Mouse (Mus musculus): ENCODE measurements around the gene Panx2. TPM values are rescaled to one million over a fixed set of nuclear protein-coding genes. Genes with fewer than 3 reads are reported as not detected.

The Panx2 gene
- total RNA-seq (2012; rRNA removed), result not detected in 2 replicates
- not detected for polyA plus RNA-seq (2012; ENCODE audit: insufficient read depth in 1 of 2, insufficient read length in 2 of 2, low read depth in 1 of 2, low replicate concordance in 2 of 2, missing spikeins in 1 of 2)

- H3K27me3 ChIP-seq (ENCODE audit: control insufficient read depth in 1 of 2, insufficient read depth in 2 of 2, low read length in 2 of 2), result peaks cover 2 to 7% of the 10 kb centered on the region in 2 experiments; a peak in 3 of 4 replicates
- H3K36me3 ChIP-seq (ENCODE audit: control insufficient read depth in 1 of 2, insufficient read depth in 2 of 2, low read length in 2 of 2), result no peaks in the 10 kb centered on the region
- H3K4me3 ChIP-seq (ENCODE audit: control insufficient read depth in 1 of 2, insufficient read depth in 1 of 2, low read depth in 2 of 2, low read length in 2 of 2), result no peak within 1 kb of the TSS
- no peak for DNase-seq (ENCODE audit: low read depth, low spot score)
- no peaks in the 10 kb centered on the region for H3K4me1 ChIP-seq (ENCODE audit: control insufficient read depth in 1 of 2, insufficient read depth in 2 of 2, low read length in 2 of 2)
- no peaks in the 10 kb centered on the region for H3K79me2 ChIP-seq (ENCODE audit: control insufficient read depth, insufficient read depth, low read length, poor library complexity)
- TF ChIP-seq POLR2AphosphoS5 (IDR thresholded peaks at IDR 0.05; ENCODE audit: borderline replicate concordance, low read depth, low read length) (no peak), CTCF (IDR thresholded peaks at IDR 0.05 in 2 of 3, conservative IDR thresholded peaks at IDR 0.05 in 1 of 3; ENCODE audit: control insufficient read depth in 1 of 3, insufficient read depth in 1 of 3, low read depth in 2 of 3, low read length in 3 of 3, poor library complexity in 1 of 3, severe bottlenecking in 1 of 3) (no peak), KAT2A (conservative IDR thresholded peaks at IDR 0.05; ENCODE audit: low read depth, low read length) (no peak), HCFC1 (IDR thresholded peaks at IDR 0.05; ENCODE audit: low read depth, low read length) (no peak), USF1 (IDR thresholded peaks at IDR 0.05; ENCODE audit: low read depth, low read length) (no peak), JUND (IDR thresholded peaks at IDR 0.05; ENCODE audit: low read depth, low read length) (no peak)
- no peak within 1 kb of the TSS for H3K9ac ChIP-seq (ENCODE audit: control insufficient read depth, low read depth, low read length, poor library complexity, severe bottlenecking)
- no peak within 1 kb of the TSS for H3K27ac ChIP-seq (ENCODE audit: control insufficient read depth, low read depth, low read length)
- H3K9me3 ChIP-seq (replicated peaks; ENCODE audit: insufficient read depth, low read length), result no peaks in the 10 kb centered on the region
Measured at GRCm38 (mm10) chr15:89059161-89059931, at the start of gene Panx2. Gene Panx2, plus strand, starts transcription at chr15:89059734.

GRCm38 (mm10) chr15:89016722-89017121, 42.8 kb upstream of the Panx2 start:
- Histone ChIP-seq H3K36me3 (ENCODE audit: control insufficient read depth in 1 of 2, insufficient read depth in 2 of 2, low read length in 2 of 2) (peaks cover 0 to 7% of the 10 kb centered on the region in 2 experiments; a peak in 2 of 4 replicates), H3K79me2 (ENCODE audit: control insufficient read depth, insufficient read depth, low read length, poor library complexity) (no peaks in the 10 kb centered on the region), H3K27ac (ENCODE audit: control insufficient read depth, low read depth, low read length) (no peak overlapping the region), H3K9me3 (replicated peaks; ENCODE audit: insufficient read depth, low read length) (no peaks in the 10 kb centered on the region), H3K9ac (ENCODE audit: control insufficient read depth, low read depth, low read length, poor library complexity, severe bottlenecking) (no peak overlapping the region), H3K4me1 (ENCODE audit: control insufficient read depth in 1 of 2, insufficient read depth in 2 of 2, low read length in 2 of 2) (peaks cover 0 to 12% of the 10 kb centered on the region in 2 experiments; a peak in 2 of 4 replicates), H3K4me3 (ENCODE audit: control insufficient read depth in 1 of 2, insufficient read depth in 1 of 2, low read depth in 2 of 2, low read length in 2 of 2) (no peak overlapping the region), H3K27me3 (ENCODE audit: control insufficient read depth in 1 of 2, insufficient read depth in 2 of 2, low read length in 2 of 2) (peaks cover 11 to 25% of the 10 kb centered on the region in 2 experiments)
- peak; percentile 50 for DNase-seq (ENCODE audit: low read depth, low spot score)
- TF ChIP-seq MEF2A (IDR thresholded peaks at IDR 0.05; ENCODE audit: extremely low read depth, insufficient replicate concordance, low read depth, low read length, poor library complexity, severe bottlenecking) (no peak), ETS1 (IDR thresholded peaks at IDR 0.05; ENCODE audit: low read depth, low read length) (peak; percentile 51; the same call in 1 of the 2 replicates), MAX (IDR thresholded peaks at IDR 0.05; ENCODE audit: low read length) (no peak), ZC3H11A (IDR thresholded peaks at IDR 0.05; ENCODE audit: low read depth, low read length) (no peak), POLR2AphosphoS2 (IDR thresholded peaks at IDR 0.05; ENCODE audit: low read length) (no peak), NELFE (IDR thresholded peaks at IDR 0.05; ENCODE audit: low read depth, low read length) (no peak), ZKSCAN1 (IDR thresholded peaks at IDR 0.05; ENCODE audit: low read depth, low read length) (no peak), NRF1 (IDR thresholded peaks at IDR 0.05; ENCODE audit: insufficient read depth, low read depth, low read length, poor library complexity, severe bottlenecking) (no peak), CHD2 (IDR thresholded peaks at IDR 0.05; ENCODE audit: low read length) (no peak), ELF1 (IDR thresholded peaks at IDR 0.05; ENCODE audit: low read depth, low read length) (no peak), TCF12 (IDR thresholded peaks at IDR 0.05; ENCODE audit: low read depth, low read length) (peak; percentile 27; the same call in 1 of the 2 replicates), BHLHE40 (IDR thresholded peaks at IDR 0.05; ENCODE audit: borderline replicate concordance, low read depth, low read length) (no peak), MYB (IDR thresholded peaks at IDR 0.05; ENCODE audit: low read depth, low read length) (no peak), EP300 (IDR thresholded peaks at IDR 0.05; ENCODE audit: low read depth in 1 of 2, low read length in 2 of 2) (peak in 1 of 2 experiments; percentile 35; a peak in 1 of 4 replicates), MYC (IDR thresholded peaks at IDR 0.05; ENCODE audit: low read depth, low read length) (no peak), E2F4 (IDR thresholded peaks at IDR 0.05; ENCODE audit: borderline replicate concordance, low read depth, low read length) (no peak), RAD21 (IDR thresholded peaks at IDR 0.05; ENCODE audit: low read depth, low read length) (no peak), POLR2A (IDR thresholded peaks at IDR 0.05; ENCODE audit: control insufficient read depth in 1 of 2, insufficient read depth in 1 of 2, low read depth in 1 of 2, low read length in 2 of 2, poor library complexity in 1 of 2) (no peak), GATA1 (IDR thresholded peaks at IDR 0.05; ENCODE audit: low read depth, low read length) (peak; percentile 63; the same call in 1 of the 2 replicates), TAL1 (IDR thresholded peaks at IDR 0.05; ENCODE audit: low read length) (no peak)

All from MEL (cell line).